Mouse (Mus musculus) v-Abl transformed pro-B cells (cell line): ENCODE measurements around the gene Dera.

Source experiments
- in situ Hi-C, 2 experiments: fragments of 400-800 bp; cut with MboI; formaldehyde crosslinking; loops; one replicate each; pipeline ENCODE4 v1.15.1; 2025; ENCODE audit not compliant: unreplicated experiment in 2 of 2

The Dera gene

DNA sequence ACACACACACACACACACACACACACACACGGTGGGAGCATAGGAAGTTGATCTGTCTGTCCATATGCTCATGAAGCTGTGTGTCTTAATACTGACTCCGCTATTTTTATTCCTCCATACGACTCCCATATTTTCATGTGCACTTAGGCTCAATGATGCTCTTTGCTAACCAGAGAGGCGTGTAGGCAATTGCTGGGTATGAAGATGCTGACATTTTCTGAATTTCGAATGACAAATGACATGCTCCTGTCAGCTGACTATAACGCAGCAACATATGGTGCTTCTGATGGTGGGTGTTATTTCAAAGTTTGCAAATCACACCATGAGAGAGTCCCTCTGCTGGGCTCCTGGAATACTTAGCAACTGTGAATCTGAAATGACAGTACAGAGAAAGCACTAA, 116.3 kb downstream of the Dera start:
- in situ Hi-C loops: no loop called here

DNA sequence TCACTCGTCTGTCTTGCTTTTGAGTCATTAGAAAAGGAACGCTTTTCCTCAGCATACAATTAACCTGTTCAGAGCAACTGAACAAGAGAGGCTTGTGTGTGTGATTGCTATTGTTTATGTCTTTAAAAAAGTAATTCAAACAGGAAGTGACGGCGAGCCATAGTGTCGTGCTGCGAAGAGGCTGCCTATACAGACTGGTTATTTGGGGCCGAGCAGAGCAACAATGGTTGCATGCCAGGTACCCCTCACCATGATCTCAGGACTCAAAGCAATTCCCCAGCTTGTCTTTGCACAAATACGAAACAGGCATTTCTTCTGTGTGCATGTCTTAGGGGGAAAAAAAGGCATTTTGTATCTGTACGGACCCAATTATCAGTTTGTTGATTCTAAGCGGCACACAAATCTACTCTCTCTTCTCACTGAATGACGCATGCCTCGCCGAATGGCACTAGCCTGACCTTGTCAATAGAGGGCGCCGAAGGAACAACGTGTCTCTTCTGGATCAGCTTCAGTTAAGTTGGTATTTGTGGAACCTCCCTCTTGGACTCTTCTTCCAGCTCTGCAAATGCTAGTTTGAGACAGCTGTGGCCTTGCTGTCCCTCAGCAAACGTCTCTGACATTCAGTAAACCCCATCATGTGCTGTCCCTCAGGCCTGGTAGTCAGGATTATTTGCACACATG, 117.8 kb downstream of the Dera start:
- in situ Hi-C loops: no loop called here

GRCm38 (mm10) chr6:137874471-137875244, 120.3 kb downstream of the Dera start:
- in situ Hi-C loops: no loop called here

- in situ Hi-C loops: no loop called here
Observed at GRCm38 (mm10) chr6:137885644-137886043, 131.3 kb downstream of the Dera start.

- in situ Hi-C loops: no loop called here
Observed at GRCm38 (mm10) chr6:137886210-137886979, 132.0 kb downstream of the Dera start.

DNA sequence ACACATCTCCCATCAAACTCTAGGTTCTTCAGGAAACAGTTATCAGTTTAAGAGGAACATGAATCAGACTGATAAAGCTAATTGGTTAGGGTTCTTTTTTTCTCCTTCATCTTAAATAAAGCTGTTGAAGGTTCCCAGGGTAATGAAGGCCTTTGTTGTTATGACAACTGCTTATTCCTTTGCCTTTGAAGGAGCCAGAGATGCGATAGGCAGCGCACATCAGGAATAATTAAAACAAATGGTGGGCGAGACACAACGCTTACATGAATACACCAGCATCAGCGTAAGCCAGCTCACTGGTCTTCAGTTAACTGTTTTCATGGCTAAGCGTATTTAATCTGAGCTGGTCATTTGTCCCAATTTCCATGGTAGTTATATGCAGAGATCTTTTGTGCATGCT, 132.9 kb downstream of the Dera start:
- in situ Hi-C loops: no loop called here

DNA sequence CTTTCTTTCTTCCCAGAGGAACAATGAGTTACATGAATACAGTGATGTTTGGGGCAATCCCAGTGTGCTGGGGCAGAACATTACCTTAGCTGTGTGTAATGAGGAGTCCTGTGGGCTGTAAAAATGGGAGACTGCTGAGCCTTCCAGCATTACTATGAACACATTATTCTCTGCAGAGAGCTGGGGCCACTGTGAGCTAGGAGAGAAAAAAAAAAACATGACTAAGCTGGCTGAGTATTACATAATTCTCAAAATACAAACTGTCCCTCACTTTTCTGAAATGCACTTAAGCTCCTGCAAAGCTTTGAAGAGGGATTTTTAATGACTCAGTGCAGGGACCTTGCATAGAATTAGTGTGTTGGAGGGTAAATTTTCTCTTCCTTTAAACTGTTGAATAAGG, 143.3 kb downstream of the Dera start:
- in situ Hi-C loops: no loop called here

DNA sequence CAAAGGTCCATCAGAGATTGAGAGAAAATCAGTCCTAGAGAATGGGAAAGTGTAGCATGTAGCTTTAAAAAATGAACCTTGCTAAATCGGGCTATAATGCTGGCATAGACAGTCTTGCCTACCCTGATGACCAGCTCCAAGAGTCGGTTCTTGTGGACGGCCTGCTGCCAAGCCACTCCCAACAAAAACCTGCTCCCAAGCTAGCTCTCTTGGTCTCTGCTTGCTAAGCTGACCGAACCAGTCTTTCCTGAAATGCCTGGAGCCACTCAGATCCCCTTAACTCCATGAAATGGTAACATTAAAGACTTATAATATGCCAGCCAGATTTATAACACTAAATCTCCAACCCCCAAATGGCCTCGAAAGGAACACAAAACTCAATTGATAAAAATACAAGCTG, 146.9 kb downstream of the Dera start:
- in situ Hi-C loops: no loop called here
